Mouse (Mus musculus): ENCODE measurements around the gene Sort1.

- TF ChIP-seq CTCF (IDR thresholded peaks at IDR 0.05; ENCODE audit: borderline replicate concordance, insufficient read depth, low read length) (no peak), POLR2A (IDR thresholded peaks at IDR 0.05; ENCODE audit: low read depth, low read length) (no peak)
These were observed 118.6 kb downstream of the Sort1 start for GRCm38 (mm10) chr3:108402528-108402920.

Measured in embryonic fibroblast, embryonic 13.5 days (primary cell).